Mouse (Mus musculus) heart, adult 2 months (tissue): ENCODE measurements around the gene Spata33. TPM values are rescaled to one million over a fixed set of nuclear protein-coding genes. Genes with fewer than 3 reads are reported as not detected.

ENCODE experiments used
- DNase-seq, 2 experiments: peaks; one replicate each; pipeline ENCODE4 v3.0.0; 2021
- H3K27ac ChIP-seq: fragments of 200-600 bp; 2 replicates; pipeline ENCODE4 v1.8.1; 2022
- H3K27me3 ChIP-seq: fragments of 200-500 bp; 2 replicates; pipeline ENCODE4 v1.6.1; 2012; ENCODE audit warnings: mild to moderate bottlenecking, low read length, inconsistent platforms, mixed read lengths; ENCODE audit not compliant: control insufficient read depth, insufficient read depth
- H3K36me3 ChIP-seq: fragments of 200-500 bp; 2 replicates; pipeline ENCODE4 v1.6.1; 2012; ENCODE audit warnings: low read length, inconsistent platforms; ENCODE audit not compliant: control insufficient read depth, insufficient read depth
- H3K4me1 ChIP-seq: fragments of 200-500 bp; 2 replicates; pipeline ENCODE4 v1.6.1; 2011; ENCODE audit warnings: low read length; ENCODE audit not compliant: control insufficient read depth, insufficient read depth
- H3K4me3 ChIP-seq: fragments of 200-600 bp; 2 replicates; pipeline ENCODE4 v1.8.1; 2022
- H3K79me2 ChIP-seq: fragments of 200-500 bp; replicated peaks from 2 replicates; pipeline ENCODE4 v1.6.1; 2012; ENCODE audit warnings: mild to moderate bottlenecking, inconsistent platforms, low read length, moderate library complexity, mixed read lengths; ENCODE audit not compliant: control insufficient read depth, insufficient read depth
- H3K9ac ChIP-seq: fragments of 200-500 bp; 2 replicates; pipeline ENCODE4 v1.6.1; 2012; ENCODE audit warnings: low read depth, mild to moderate bottlenecking, control low read depth, inconsistent platforms, low read length, mixed read lengths
- CTCF ChIP-seq: fragments of 200-600 bp; IDR thresholded peaks from 2 replicates; pipeline ENCODE4 v1.8.1; 2022; ENCODE audit warnings: antibody characterized with exemption, mild to moderate bottlenecking, moderate library complexity
- EP300 ChIP-seq: fragments of 200-500 bp; IDR thresholded peaks from 2 replicates; pipeline ENCODE4 v1.6.1; 2011; ENCODE audit warnings: low read depth, low read length, control low read depth; ENCODE audit not compliant: insufficient read depth
- POLR2A ChIP-seq: fragments of 200-500 bp; IDR thresholded peaks from 2 replicates; pipeline ENCODE4 v1.6.1; 2011; ENCODE audit warnings: mild to moderate bottlenecking, low read depth, low read length, control low read depth; ENCODE audit not compliant: insufficient read depth
- WGBS: fragments of 180-500 bp; shearing (Covaris S2); methylation state at CpG from one replicate; pipeline ENCODE4 v1.1.7; 2018; 5-methylcytosine and 5-hydroxymethylcytosine counted together
- intact Hi-C: fragments of 180-260 bp; cut with DNase I; formaldehyde crosslinking; loops from one replicate; pipeline ENCODE4 v1.15.1; 2025
- polyA plus RNA-seq: library from polyadenylated mRNA; depleted of rRNA; stranded (reverse); fragments of >200 nt; gene quantifications from 2 replicates; pipeline ENCODE4 v1.2.3, GENCODE M21; 2012
- total RNA-seq, 2 experiments: library from RNA; stranded (reverse); gene quantifications; 2 replicates each; pipeline ENCODE4 v1.2.3; 2021

Spata33 gene
- total and polyA plus RNA-seq, 3 experiments = 16.4 to 29.4 (median 25.6) TPM

GRCm38 (mm10) chr8:123244382-123244781, 31.8 kb downstream of the Spata33 start:
- no peaks in the 10 kb centered on the region for H3K36me3 ChIP-seq
- DNase-seq = no peak
- no peak for TF ChIP-seq EP300
- no peak for TF ChIP-seq POLR2A
- no peak for TF ChIP-seq CTCF

GRCm38 (mm10) chr8:123245543-123245942, 32.9 kb downstream of the Spata33 start:
- intact Hi-C loops = no loop called here
- DNase-seq = no peak
- Histone ChIP-seq H3K27me3 (no peaks in the 10 kb centered on the region), H3K36me3 (no peaks in the 10 kb centered on the region), H3K4me1 (no peaks in the 10 kb centered on the region), H3K79me2 (no peaks in the 10 kb centered on the region), H3K9ac (no peak overlapping the region), H3K4me3 (no peak overlapping the region), H3K27ac (no peak overlapping the region)
- TF ChIP-seq POLR2A = no peak
- no peak for TF ChIP-seq CTCF
- no peak for TF ChIP-seq EP300
- 83% methylated on average over 12 of the region's 12 CpGs for WGBS

More at GRCm38 (mm10) chr8:123244382-123244781, 31.8 kb downstream of the Spata33 start:
- H3K79me2 ChIP-seq = no peaks in the 10 kb centered on the region
- no peak overlapping the region for H3K9ac ChIP-seq
- WGBS = 98% methylated on average over 4 of the region's 4 CpGs
- H3K27ac ChIP-seq = no peak overlapping the region
- no peak overlapping the region for H3K4me3 ChIP-seq
- intact Hi-C loops = no loop called here
- H3K27me3 ChIP-seq = no peaks in the 10 kb centered on the region
- no peaks in the 10 kb centered on the region for H3K4me1 ChIP-seq

GRCm38 (mm10) chr8:123247748-123248147, 35.1 kb downstream of the Spata33 start:
- no peaks in the 10 kb centered on the region for H3K27me3 ChIP-seq
- no peak for TF ChIP-seq POLR2A
- no peak for TF ChIP-seq EP300
- no peak for TF ChIP-seq CTCF
- H3K36me3 ChIP-seq = no peaks in the 10 kb centered on the region
- intact Hi-C loops = no loop called here
- DNase-seq = no peak
- H3K27ac ChIP-seq = no peak overlapping the region
- no peak overlapping the region for H3K9ac ChIP-seq
- H3K79me2 ChIP-seq = no peaks in the 10 kb centered on the region
- H3K4me3 ChIP-seq = no peak overlapping the region
- 93% methylated on average over 6 of the region's 6 CpGs for WGBS
- H3K4me1 ChIP-seq = no peaks in the 10 kb centered on the region

- Histone ChIP-seq H3K27ac (no peak overlapping the region), H3K79me2 (no peaks in the 10 kb centered on the region), H3K4me1 (no peaks in the 10 kb centered on the region), H3K27me3 (no peaks in the 10 kb centered on the region), H3K4me3 (no peak overlapping the region), H3K9ac (no peak overlapping the region), H3K36me3 (no peaks in the 10 kb centered on the region)
- no peak for TF ChIP-seq EP300
- no peak for TF ChIP-seq POLR2A
- no peak for TF ChIP-seq CTCF
- WGBS = 86% methylated on average over 8 of the region's 8 CpGs
- peak in 1 of 2 experiments; percentile 55 for DNase-seq
- intact Hi-C loops = no loop called here
Measured at GRCm38 (mm10) chr8:123248596-123248995, 36.0 kb downstream of the Spata33 start.

- H3K4me3 ChIP-seq = no peak overlapping the region
- H3K36me3 ChIP-seq = no peaks in the 10 kb centered on the region
Measured at GRCm38 (mm10) chr8:123250940-123251339, 38.3 kb downstream of the Spata33 start.

GRCm38 (mm10) chr8:123252925-123253324, 40.3 kb downstream of the Spata33 start:
- Histone ChIP-seq H3K27ac (no peak overlapping the region; the same call in 1 of the 2 replicates), H3K4me1 (peaks cover 3% of the 10 kb centered on the region), H3K9ac (peak overlapping the region; percentile 98), H3K36me3 (no peaks in the 10 kb centered on the region), H3K79me2 (no peaks in the 10 kb centered on the region), H3K4me3 (peak overlapping the region; percentile 85; the same call in 1 of the 2 replicates), H3K27me3 (no peaks in the 10 kb centered on the region)
- 12% methylated on average over 4 of the region's 4 CpGs for WGBS
- no peak for DNase-seq
- intact Hi-C loops = loop anchor here (5.0 kb wide), 1 partner anchor 119 kb away; the partner anchor contains the start of gene Tcf25
- TF ChIP-seq POLR2A (no peak), CTCF (no peak), EP300 (no peak)

More at GRCm38 (mm10) chr8:123250940-123251339, 38.3 kb downstream of the Spata33 start:
- DNase-seq = no peak
- TF ChIP-seq EP300 (no peak), CTCF (no peak), POLR2A (no peak)
- no peak overlapping the region for H3K27ac ChIP-seq
- no peaks in the 10 kb centered on the region for H3K79me2 ChIP-seq
- peaks cover 3% of the 10 kb centered on the region for H3K4me1 ChIP-seq
- no peak overlapping the region for H3K9ac ChIP-seq
- intact Hi-C loops = loop anchor here (5.0 kb wide), 1 partner anchor 121 kb away; the partner anchor contains the start of gene Tcf25
- 89% methylated on average over 5 of the region's 5 CpGs for WGBS
- no peaks in the 10 kb centered on the region for H3K27me3 ChIP-seq
